Mouse (Mus musculus) midbrain, embryonic 11.5 days (tissue): ENCODE measurements around the gene Tnfsfm13. TPM values are rescaled to one million over a fixed set of nuclear protein-coding genes. Genes with fewer than 3 reads are reported as not detected.
"Not testable (repeated sequence)": the region's sequence is repeated elsewhere in the genome, so short reads cannot be mapped to it uniquely, and the experiment has no call there.

Source experiments
- ATAC-seq: fragments of 200-750 bp; cut with Nextera tagmentation; 2 replicates; pipeline ENCODE4 v1.8.0; 2017; ENCODE audit warnings: moderate TSS enrichment, moderate library complexity; ENCODE audit not compliant: low FRiP score
- DNase-seq: peaks from one replicate; pipeline ENCODE4 v3.0.0; 2015; ENCODE audit warnings: low spot score; ENCODE audit errors: missing footprints
- H3K27ac ChIP-seq: fragments of 300-500 bp; sonication (generic); 2 replicates; pipeline ENCODE4 v1.5.1; 2014; ENCODE audit warnings: low read depth, low read length
- H3K27me3 ChIP-seq: fragments of 300-500 bp; sonication (generic); 2 replicates; pipeline ENCODE4 v1.6.1; 2014; ENCODE audit warnings: mild to moderate bottlenecking, low read length, moderate library complexity, mixed read lengths; ENCODE audit not compliant: control insufficient read depth, insufficient read depth
- H3K36me3 ChIP-seq: fragments of 300-500 bp; sonication (generic); 2 replicates; pipeline ENCODE4 v1.6.1; 2014; ENCODE audit warnings: mild to moderate bottlenecking, low read length, moderate library complexity, mixed read lengths; ENCODE audit not compliant: control insufficient read depth, insufficient read depth
- H3K4me1 ChIP-seq: fragments of 300-500 bp; sonication (generic); 2 replicates; pipeline ENCODE4 v1.6.1; 2014; ENCODE audit warnings: low read length; ENCODE audit not compliant: control insufficient read depth, insufficient read depth
- H3K4me2 ChIP-seq: fragments of 300-500 bp; sonication (generic); 2 replicates; pipeline ENCODE4 v1.6.1; 2014; ENCODE audit warnings: mild to moderate bottlenecking, moderate library complexity
- H3K4me3 ChIP-seq: fragments of 300-500 bp; sonication (generic); 2 replicates; pipeline ENCODE4 v1.5.1; 2014; ENCODE audit warnings: low read depth, low read length
- H3K9ac ChIP-seq: fragments of 300-500 bp; sonication (generic); 2 replicates; pipeline ENCODE4 v1.6.1; 2014; ENCODE audit warnings: low read length
- H3K9me3 ChIP-seq: fragments of 300-500 bp; sonication (generic); 2 replicates; pipeline ENCODE4 v1.6.1; 2016; ENCODE audit warnings: low read length; ENCODE audit not compliant: control insufficient read depth
- WGBS: fragments of 180-500 bp; shearing (Covaris S2); extraction: QIAGEN DNeasy Blood & Tissue Kit; methylation state at CpG from one replicate; pipeline ENCODE4 v1.1.7; 2014; 5-methylcytosine and 5-hydroxymethylcytosine counted together
- polyA plus RNA-seq: library from polyadenylated mRNA; unstranded; fragments of >200 nt; fragmentation: Nextera tagmentation; extraction: Ambion mirVana; gene quantifications from 2 replicates; pipeline ENCODE4 v1.2.1, GENCODE M21; 2014

The Tnfsfm13 gene
- polyA plus RNA-seq, 1 experiment from 2014 or later = 0.78 TPM

GRCm38 (mm10) chr11:69707873-69708381 lies 12.0 kb upstream of the Tnfsfm13 start:
- DNase-seq (peak; percentile 33), ATAC-seq (no peak)
- no peaks in the 10 kb centered on the region for H3K27me3 ChIP-seq
- H3K4me3 ChIP-seq = no peak overlapping the region
- no peaks in the 10 kb centered on the region for H3K9me3 ChIP-seq
- no peak overlapping the region for H3K27ac ChIP-seq
- H3K4me1 ChIP-seq = no peaks in the 10 kb centered on the region
- 87% methylated on average over 4 of the region's 4 CpGs for WGBS
- H3K9ac ChIP-seq = no peak overlapping the region
- no peak overlapping the region for H3K4me2 ChIP-seq
- no peaks in the 10 kb centered on the region for H3K36me3 ChIP-seq

- Histone ChIP-seq H3K9me3 (no peaks in the 10 kb centered on the region), H3K4me2 (no peak overlapping the region), H3K36me3 (no peaks in the 10 kb centered on the region), H3K27ac (no peak overlapping the region), H3K4me3 (no peak overlapping the region), H3K4me1 (no peaks in the 10 kb centered on the region), H3K27me3 (no peaks in the 10 kb centered on the region), H3K9ac (no peak overlapping the region)
- peak; percentile 76 for DNase-seq
- no peak for ATAC-seq
- 90% methylated on average over 4 of the region's 4 CpGs for WGBS
These were observed 11.6 kb upstream of the Tnfsfm13 start for GRCm38 (mm10) chr11:69707480-69707847.

- Histone ChIP-seq H3K36me3 (no peaks in the 10 kb centered on the region), H3K4me3 (no peak overlapping the region)
- ATAC-seq = no peak
These were observed 11.0 kb upstream of the Tnfsfm13 start for GRCm38 (mm10) chr11:69706775-69707479.

GRCm38 (mm10) chr11:69704613-69705010 lies 8.7 kb upstream of the Tnfsfm13 start:
- H3K27ac ChIP-seq = no peak overlapping the region
- no peak overlapping the region for H3K4me2 ChIP-seq
- no peak overlapping the region for H3K9ac ChIP-seq
- no peaks in the 10 kb centered on the region for H3K4me1 ChIP-seq
- no peaks in the 10 kb centered on the region for H3K27me3 ChIP-seq
- H3K4me3 ChIP-seq = no peak overlapping the region
- ATAC-seq = no peak
- H3K9me3 ChIP-seq = no peaks in the 10 kb centered on the region
- WGBS = 49% methylated on average over 2 of the region's 2 CpGs
- H3K36me3 ChIP-seq = no peaks in the 10 kb centered on the region
- DNase-seq = no peak

More at GRCm38 (mm10) chr11:69706775-69707479, 11.0 kb upstream of the Tnfsfm13 start:
- DNase-seq = peak; percentile 86
- Histone ChIP-seq H3K4me2 (no peak overlapping the region), H3K27me3 (no peaks in the 10 kb centered on the region), H3K9me3 (no peaks in the 10 kb centered on the region), H3K9ac (no peak overlapping the region), H3K27ac (no peak overlapping the region), H3K4me1 (no peaks in the 10 kb centered on the region)
- 50% methylated on average over 6 of the region's 6 CpGs for WGBS

- no peaks in the 10 kb centered on the region for H3K36me3 ChIP-seq
- WGBS = 73% methylated on average over 8 of the region's 8 CpGs
- no peak overlapping the region for H3K4me3 ChIP-seq
- H3K9me3 ChIP-seq = no peaks in the 10 kb centered on the region
- H3K27ac ChIP-seq = no peak overlapping the region
- H3K4me1 ChIP-seq = no peaks in the 10 kb centered on the region
- no peaks in the 10 kb centered on the region for H3K27me3 ChIP-seq
- ATAC-seq (no peak), DNase-seq (peak; percentile 45)
- no peak overlapping the region for H3K9ac ChIP-seq
- H3K4me2 ChIP-seq = no peak overlapping the region
These were observed 8.1 kb upstream of the Tnfsfm13 start for GRCm38 (mm10) chr11:69703814-69704612.

GRCm38 (mm10) chr11:69703381-69703780 lies 7.5 kb upstream of the Tnfsfm13 start:
- ATAC-seq, H3K27me3 ChIP-seq, H3K9me3 ChIP-seq, H3K36me3 ChIP-seq, H3K4me2 ChIP-seq, H3K9ac ChIP-seq, H3K4me1 ChIP-seq, H3K27ac ChIP-seq, H3K4me3 ChIP-seq: not testable (repeated sequence)
- DNase-seq = peak; percentile 64
- WGBS = 78% methylated on average over 2 of the region's 3 CpGs

- peak; percentile 69 for DNase-seq
- not testable (repeated sequence) for H3K4me2 ChIP-seq, ATAC-seq, H3K27me3 ChIP-seq, H3K36me3 ChIP-seq, H3K9me3 ChIP-seq, H3K4me3 ChIP-seq, H3K27ac ChIP-seq, H3K9ac ChIP-seq, H3K4me1 ChIP-seq
- WGBS = 92% methylated on average over 10 of the region's 10 CpGs
These were observed 7.0 kb upstream of the Tnfsfm13 start for GRCm38 (mm10) chr11:69702886-69703285.

GRCm38 (mm10) chr11:69699595-69699994 lies 3.7 kb upstream of the Tnfsfm13 start:
- Histone ChIP-seq H3K27ac (no peak overlapping the region), H3K4me3 (no peak overlapping the region), H3K27me3 (no peaks in the 10 kb centered on the region), H3K9ac (no peak overlapping the region), H3K9me3 (no peaks in the 10 kb centered on the region), H3K36me3 (no peaks in the 10 kb centered on the region), H3K4me2 (no peak overlapping the region), H3K4me1 (peaks cover 5% of the 10 kb centered on the region; the same call in 1 of the 2 replicates)
- DNase-seq (peak; percentile 14), ATAC-seq (no peak)
- WGBS = 86% methylated on average over 1 of the region's 1 CpGs

GRCm38 (mm10) chr11:69698574-69698973 lies 2.7 kb upstream of the Tnfsfm13 start:
- no peaks in the 10 kb centered on the region for H3K27me3 ChIP-seq
- ATAC-seq (no peak), DNase-seq (peak; percentile 65)
- no peak overlapping the region for H3K27ac ChIP-seq
- no peak overlapping the region for H3K9ac ChIP-seq
- no peaks in the 10 kb centered on the region for H3K36me3 ChIP-seq
- no peaks in the 10 kb centered on the region for H3K9me3 ChIP-seq
- H3K4me1 ChIP-seq = peaks cover 5% of the 10 kb centered on the region; the same call in 1 of the 2 replicates
- 74% methylated on average over 5 of the region's 5 CpGs for WGBS
- H3K4me3 ChIP-seq = no peak overlapping the region
- H3K4me2 ChIP-seq = no peak overlapping the region
